Mouse (Mus musculus) heart, postnatal 0 days (tissue): ENCODE measurements around the gene Ugt1a6b.

Experiments
- CTCF ChIP-seq: IDR thresholded peaks from 2 replicates; pipeline ENCODE4 v1.5.1; 2016; ENCODE audit warnings: antibody characterized with exemption, control low read depth, low read depth
- EP300 ChIP-seq: IDR thresholded peaks from 2 replicates; pipeline ENCODE4 v1.6.1; 2016; ENCODE audit warnings: antibody characterized with exemption, low read depth

GRCm38 (mm10) chr1:88234646-88235045 is 131.6 kb downstream of the Ugt1a6b start:
- TF ChIP-seq EP300: no peak
- no peak for TF ChIP-seq CTCF
